Mouse (Mus musculus) splenic B cell, adult 2 months (primary cell): Measurements from ENCODE around the gene Tpst2.
"Not testable (repeated sequence)": the region's sequence is repeated elsewhere in the genome, so short reads cannot be mapped to it uniquely, and the experiment has no call there.

ENCODE experiments used
- DNase-seq: peaks from one replicate; pipeline ENCODE4 v3.0.0-alpha.2; 2011; ENCODE audit warnings: low read depth, low spot score
- H3K27me3 ChIP-seq: 2 replicates; pipeline ENCODE4 v1.6.1; 2012; ENCODE audit warnings: mild to moderate bottlenecking, low read length, moderate library complexity, mixed read lengths; ENCODE audit not compliant: control insufficient read depth, poor library complexity, insufficient read depth, severe bottlenecking
- H3K36me3 ChIP-seq: 2 replicates; pipeline ENCODE4 v1.6.1; 2012; ENCODE audit warnings: mild to moderate bottlenecking, low read length, moderate library complexity, mixed read lengths; ENCODE audit not compliant: control insufficient read depth, poor library complexity, insufficient read depth, severe bottlenecking

Tpst2 gene

DNA sequence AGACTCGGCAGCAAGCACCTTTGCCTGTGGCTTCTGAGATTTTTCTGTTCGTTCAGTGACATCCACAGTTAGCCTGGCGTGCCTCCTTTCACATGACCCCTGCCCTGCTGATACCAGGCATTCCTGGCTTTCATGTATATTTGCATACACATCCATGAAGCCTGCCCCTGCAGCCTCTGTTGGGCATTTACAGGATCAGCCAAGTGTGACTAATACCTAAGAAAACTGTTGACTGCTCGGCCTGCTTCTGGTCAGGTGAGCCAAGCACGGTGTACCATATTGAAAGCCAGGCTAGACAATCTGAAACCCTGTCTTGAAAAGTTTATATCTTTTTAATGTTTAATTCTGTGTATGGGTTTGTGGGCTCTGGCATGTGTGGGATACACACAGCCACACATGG is 40.0 kb downstream of the Tpst2 start:
- H3K27me3 ChIP-seq, result no peaks in the 10 kb centered on the region
- no peaks in the 10 kb centered on the region; the same call in none of the 2 replicates for H3K36me3 ChIP-seq
- no peak for DNase-seq

GRCm38 (mm10) chr5:112317328-112317727 is 40.8 kb downstream of the Tpst2 start:
- Histone ChIP-seq H3K27me3 (no peaks in the 10 kb centered on the region), H3K36me3 (no peaks in the 10 kb centered on the region; the same call in 1 of the 2 replicates)
- no peak for DNase-seq

DNA sequence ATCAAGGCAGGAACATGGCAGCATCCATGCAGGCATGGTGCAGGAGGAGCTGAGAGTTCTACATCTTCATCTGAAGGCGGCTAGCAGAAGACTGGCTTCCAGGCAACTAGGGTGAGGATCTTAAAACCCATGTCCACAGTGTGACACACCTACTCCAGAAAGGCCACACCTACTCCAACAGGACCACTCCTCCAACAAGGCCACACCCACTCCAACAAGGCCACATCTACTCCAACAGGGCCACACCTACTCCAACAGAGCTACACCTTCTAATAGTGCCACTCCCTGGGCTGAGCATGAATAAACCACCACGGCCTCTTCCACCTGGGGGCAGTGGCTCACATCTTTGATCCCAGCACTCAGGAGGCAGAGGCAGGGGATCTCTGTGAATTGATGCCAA is 42.9 kb downstream of the Tpst2 start:
- H3K36me3 ChIP-seq, H3K27me3 ChIP-seq, DNase-seq: not testable (repeated sequence)

GRCm38 (mm10) chr5:112320379-112320778 is 43.9 kb downstream of the Tpst2 start:
- no peak for DNase-seq
- Histone ChIP-seq H3K36me3 (no peaks in the 10 kb centered on the region), H3K27me3 (no peaks in the 10 kb centered on the region)

DNA sequence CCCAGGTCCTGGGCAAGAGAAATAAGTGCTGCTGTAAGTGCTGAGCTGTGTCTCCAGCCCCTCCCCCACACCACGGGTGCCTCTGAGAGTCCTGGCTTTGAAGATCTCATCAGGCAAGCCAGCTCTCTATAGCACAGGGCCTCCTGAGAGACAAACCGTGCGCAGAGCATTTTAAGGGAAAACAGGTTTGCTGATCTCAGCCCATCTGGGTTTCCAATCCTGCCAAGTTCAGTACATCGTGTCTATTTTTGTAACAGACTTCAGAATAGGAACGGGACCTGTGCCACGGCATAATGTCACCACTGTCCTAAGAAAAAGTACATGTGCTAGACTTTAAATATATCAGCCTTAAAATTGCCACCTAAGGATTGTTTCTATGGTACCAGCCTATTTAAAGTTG is 44.4 kb downstream of the Tpst2 start:
- no peaks in the 10 kb centered on the region for H3K27me3 ChIP-seq
- DNase-seq, result no peak
- no peaks in the 10 kb centered on the region for H3K36me3 ChIP-seq

- H3K36me3 ChIP-seq, result no peaks in the 10 kb centered on the region
- no peak for DNase-seq
- no peaks in the 10 kb centered on the region for H3K27me3 ChIP-seq
Measured at GRCm38 (mm10) chr5:112321376-112321775, 44.9 kb downstream of the Tpst2 start.

DNA sequence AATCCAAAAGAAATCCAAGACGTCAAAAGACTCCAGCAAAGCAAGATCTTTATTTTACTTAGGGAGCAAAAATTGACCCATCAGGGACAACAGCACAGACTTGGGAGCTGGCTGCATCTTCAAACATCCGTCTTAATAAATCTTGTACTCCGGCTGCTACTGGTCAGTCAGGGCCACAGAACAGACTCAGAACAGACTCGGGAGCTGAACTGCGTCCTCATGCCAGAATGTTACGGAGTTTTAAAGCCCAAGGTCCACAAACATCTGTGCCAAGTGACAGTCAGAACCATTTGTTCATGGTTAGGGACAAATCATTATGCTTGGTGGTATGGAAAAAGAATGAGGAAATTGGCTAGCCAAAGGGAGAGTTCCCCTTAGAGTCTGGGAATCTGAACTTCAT is 46.8 kb downstream of the Tpst2 start:
- H3K36me3 ChIP-seq, result no peaks in the 10 kb centered on the region
- DNase-seq, result no peak

DNA sequence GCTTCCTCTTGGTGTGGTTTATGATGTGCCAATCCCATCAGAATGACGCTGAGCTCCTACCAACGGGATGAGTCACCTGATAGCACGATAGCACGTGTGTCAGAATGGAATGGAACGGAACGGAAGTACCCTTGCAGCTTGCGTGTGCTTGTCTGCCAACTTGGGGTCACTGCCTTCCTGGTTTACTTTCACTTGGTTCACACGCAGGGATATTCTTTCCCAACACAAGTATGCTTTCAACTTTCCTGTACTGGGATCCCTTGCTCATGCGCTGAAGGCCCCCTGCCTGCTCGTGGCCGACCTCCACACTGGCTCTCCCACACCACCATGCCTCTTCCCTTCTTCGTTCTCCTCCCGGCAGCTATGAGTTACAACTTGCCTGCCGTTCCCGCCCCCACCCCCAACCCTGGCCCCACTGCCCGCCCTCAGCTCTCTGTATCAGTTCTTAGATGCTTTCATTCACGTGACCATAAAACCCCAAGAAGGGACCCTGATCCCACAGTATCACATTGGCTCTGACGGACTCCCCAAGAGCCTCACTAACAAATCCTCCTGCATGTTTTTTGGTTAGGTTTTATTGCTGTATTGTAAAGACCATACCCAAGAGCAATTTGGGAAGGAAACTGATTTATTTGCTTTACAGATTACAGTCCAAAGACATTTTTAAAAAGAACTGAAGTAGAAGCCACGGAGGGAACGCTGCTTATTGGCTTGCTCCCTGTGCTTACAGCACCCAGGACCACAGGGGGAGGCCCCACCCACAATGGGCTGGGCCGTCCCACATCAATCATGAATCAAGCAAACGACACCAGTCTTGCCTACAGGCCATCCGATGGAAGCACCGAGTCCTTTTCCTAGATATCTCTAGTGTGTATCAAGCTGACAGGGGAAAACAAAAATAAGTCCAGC is 48.4 kb downstream of the Tpst2 start:
- H3K36me3 ChIP-seq, result peaks cover 4% of the 10 kb centered on the region
- H3K27me3 ChIP-seq, result no peaks in the 10 kb centered on the region
- peak; percentile 80 for DNase-seq

More for the DNA sequence above, 46.8 kb downstream of the Tpst2 start:
- H3K27me3 ChIP-seq, result no peaks in the 10 kb centered on the region

- Histone ChIP-seq H3K27me3 (no peaks in the 10 kb centered on the region), H3K36me3 (peaks cover 4% of the 10 kb centered on the region)
- peak; percentile 96 for DNase-seq
Measured at GRCm38 (mm10) chr5:112325546-112326445, 49.3 kb downstream of the Tpst2 start, which contains the start of gene Tfip11. Gene Tfip11 (plus strand): TSS chr5:112326358.

- H3K27me3 ChIP-seq, result no peaks in the 10 kb centered on the region
- peaks cover 4% of the 10 kb centered on the region for H3K36me3 ChIP-seq
- DNase-seq, result no peak
Measured at GRCm38 (mm10) chr5:112326446-112327009, 50.0 kb downstream of the Tpst2 start.

GRCm38 (mm10) chr5:112327854-112328253 is 51.4 kb downstream of the Tpst2 start:
- Histone ChIP-seq H3K36me3 (peaks cover 5% of the 10 kb centered on the region), H3K27me3 (no peaks in the 10 kb centered on the region)
- DNase-seq, result no peak

- Histone ChIP-seq H3K27me3 (no peaks in the 10 kb centered on the region), H3K36me3 (peaks cover 12% of the 10 kb centered on the region)
- no peak for DNase-seq
Measured at GRCm38 (mm10) chr5:112329805-112330564, 53.5 kb downstream of the Tpst2 start.

DNA sequence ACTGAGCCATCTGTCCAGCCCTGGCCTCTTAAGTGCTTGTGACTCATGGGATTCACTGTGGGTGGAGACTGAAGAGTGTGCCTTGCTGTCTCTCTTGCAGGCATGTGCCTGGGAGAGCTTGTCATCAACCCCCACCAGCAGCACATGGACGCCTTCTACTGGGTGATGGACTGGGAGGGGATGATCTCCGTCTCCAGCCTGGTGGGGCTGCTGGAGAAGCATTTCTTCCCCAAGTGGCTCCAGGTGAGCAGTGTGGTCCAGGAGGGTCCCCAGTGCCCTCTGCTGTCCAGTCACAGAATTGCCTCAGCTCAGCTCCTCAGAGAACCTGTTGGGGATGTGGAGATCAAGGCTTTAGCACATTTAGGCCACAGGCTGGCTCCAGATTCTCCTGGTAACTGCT is 59.0 kb downstream of the Tpst2 start:
- DNase-seq, result peak; percentile 78
- peaks cover 24% of the 10 kb centered on the region for H3K36me3 ChIP-seq
- no peaks in the 10 kb centered on the region for H3K27me3 ChIP-seq

- no peak for DNase-seq
- H3K36me3 ChIP-seq, result peaks cover 23% of the 10 kb centered on the region
- no peaks in the 10 kb centered on the region for H3K27me3 ChIP-seq
Measured at GRCm38 (mm10) chr5:112337004-112337403, 60.5 kb downstream of the Tpst2 start.
